Mouse (Mus musculus): ENCODE measurements around the gene Phgr1. TPM values are rescaled to one million over a fixed set of nuclear protein-coding genes. Genes with fewer than 3 reads are reported as not detected.

Gene Phgr1
- total and polyA plus RNA-seq, 2 experiments from 2014 or later, result not detected

DNA sequence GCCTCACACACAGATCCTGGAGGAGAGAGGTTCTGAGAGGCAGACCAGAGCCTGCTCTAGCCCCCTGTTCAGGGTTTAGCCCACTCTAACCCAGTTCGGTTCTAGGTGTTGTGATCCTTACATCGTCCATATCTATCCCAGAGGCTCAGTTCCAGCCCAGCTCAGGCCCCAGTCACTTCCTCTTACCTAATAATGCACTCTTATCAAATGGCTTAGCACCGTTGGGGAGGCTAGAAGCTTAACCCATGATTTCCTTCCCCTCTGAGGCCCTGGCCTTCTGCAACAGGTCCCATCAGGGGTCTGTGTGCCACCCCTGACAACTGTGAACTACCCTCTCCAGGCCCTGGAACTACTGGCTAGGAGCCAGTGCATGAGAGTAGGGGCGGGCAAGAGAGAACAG is 43.4 kb upstream of the Phgr1 start:
- Histone ChIP-seq H3K4me3 (ENCODE audit: low read depth, low read length) (no peak overlapping the region), H3K27ac (ENCODE audit: low read depth, low read length) (no peak overlapping the region), H3K4me2 (ENCODE audit: low read depth, low read length, poor library complexity, severe bottlenecking) (no peak overlapping the region), H3K36me3 (ENCODE audit: insufficient read depth, low read length) (no peaks in the 10 kb centered on the region), H3K9ac (replicated peaks; ENCODE audit: low read length, poor library complexity, severe bottlenecking) (no peak overlapping the region), H3K4me1 (ENCODE audit: insufficient read depth, low read length) (no peaks in the 10 kb centered on the region), H3K9me3 (ENCODE audit: low read length) (no peaks in the 10 kb centered on the region), H3K27me3 (ENCODE audit: insufficient read depth, low read length) (peaks cover 8% of the 10 kb centered on the region)
- ATAC-seq (ENCODE audit: low FRiP score) (no peak), DNase-seq (ENCODE audit: low spot score) (no peak)
- WGBS, result 56% methylated on average over 4 of the region's 4 CpGs
- TF ChIP-seq CTCF (IDR thresholded peaks at IDR 0.05), result no peak

DNA sequence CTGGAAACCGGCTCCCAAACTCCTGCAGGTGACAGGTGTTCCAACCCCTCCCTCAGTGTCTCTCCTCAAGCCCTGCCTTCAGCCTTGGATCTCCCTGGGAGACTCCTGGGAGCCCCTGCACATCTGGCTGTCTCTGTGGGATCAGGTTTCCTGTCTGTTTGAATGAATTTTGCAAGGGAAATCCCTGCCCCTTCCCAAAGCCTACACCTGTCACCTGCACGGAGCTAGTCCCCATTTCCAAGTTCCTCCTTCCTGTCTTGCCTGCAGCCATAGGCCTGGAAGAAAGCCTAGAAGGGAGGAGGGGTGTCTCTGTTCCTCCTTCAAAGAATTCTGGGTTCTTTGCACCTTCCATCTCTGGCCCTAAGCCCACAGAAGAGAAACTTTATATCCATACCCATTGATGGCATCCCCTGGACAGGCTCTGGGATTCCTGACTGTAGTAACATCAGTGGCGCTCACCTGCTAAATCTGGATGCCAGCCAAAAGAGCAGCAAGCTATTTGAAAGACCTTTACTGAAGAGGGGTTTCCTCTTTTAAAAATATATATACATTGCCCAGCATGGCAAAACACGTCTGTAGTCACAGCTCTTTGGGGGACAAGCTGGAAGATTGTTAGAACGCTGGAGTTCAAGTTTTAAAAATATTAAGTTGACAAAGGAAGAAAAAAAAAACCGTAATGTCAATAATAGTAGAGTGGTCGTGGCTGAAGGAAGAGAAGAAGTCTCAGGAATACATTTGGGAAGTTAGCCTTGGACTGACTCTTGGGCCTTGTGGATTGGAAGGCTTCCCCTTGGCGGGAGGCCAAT is 42.5 kb upstream of the Phgr1 start:
- H3K36me3 ChIP-seq (ENCODE audit: insufficient read depth, low read length), result no peaks in the 10 kb centered on the region
- DNase-seq (ENCODE audit: low spot score) (no peak), ATAC-seq (ENCODE audit: low FRiP score) (no peak)
- TF ChIP-seq CTCF (IDR thresholded peaks at IDR 0.05), result no peak
- H3K4me2 ChIP-seq (ENCODE audit: low read depth, low read length, poor library complexity, severe bottlenecking), result no peak overlapping the region
- no peak overlapping the region for H3K4me3 ChIP-seq (ENCODE audit: low read depth, low read length)
- H3K9ac ChIP-seq (replicated peaks; ENCODE audit: low read length, poor library complexity, severe bottlenecking), result no peak overlapping the region
- peaks cover 8% of the 10 kb centered on the region for H3K27me3 ChIP-seq (ENCODE audit: insufficient read depth, low read length)
- WGBS, result 29% methylated on average over 8 of the region's 8 CpGs
- no peaks in the 10 kb centered on the region for H3K9me3 ChIP-seq (ENCODE audit: low read length)
- H3K4me1 ChIP-seq (ENCODE audit: insufficient read depth, low read length), result no peaks in the 10 kb centered on the region
- H3K27ac ChIP-seq (ENCODE audit: low read depth, low read length), result no peak overlapping the region

DNA sequence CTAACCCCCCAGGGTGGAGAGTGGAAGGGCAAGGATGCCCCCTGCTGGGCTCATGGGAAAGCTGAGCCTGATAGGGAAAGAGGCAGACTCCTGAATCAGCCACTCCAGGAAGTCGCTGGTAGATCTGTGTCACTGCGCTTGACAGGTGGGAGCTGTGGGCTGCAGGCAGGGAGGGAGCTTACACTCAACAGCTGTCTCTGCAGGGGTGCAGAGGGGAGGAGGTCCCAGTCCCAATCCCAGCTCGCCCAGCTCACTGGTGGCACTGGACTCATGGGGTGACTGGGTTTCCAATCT is 42.0 kb upstream of the Phgr1 start:
- no peak overlapping the region for H3K27ac ChIP-seq (ENCODE audit: low read depth, low read length)
- peaks cover 8% of the 10 kb centered on the region for H3K27me3 ChIP-seq (ENCODE audit: insufficient read depth, low read length)
- no peaks in the 10 kb centered on the region for H3K4me1 ChIP-seq (ENCODE audit: insufficient read depth, low read length)
- H3K9me3 ChIP-seq (ENCODE audit: low read length), result no peaks in the 10 kb centered on the region
- H3K36me3 ChIP-seq (ENCODE audit: insufficient read depth, low read length), result no peaks in the 10 kb centered on the region
- no peak overlapping the region for H3K4me3 ChIP-seq (ENCODE audit: low read depth, low read length)
- no peak overlapping the region for H3K4me2 ChIP-seq (ENCODE audit: low read depth, low read length, poor library complexity, severe bottlenecking)
- peak; percentile 76 for TF ChIP-seq CTCF (IDR thresholded peaks at IDR 0.05)
- ATAC-seq (ENCODE audit: low FRiP score), result no peak
- no peak overlapping the region for H3K9ac ChIP-seq (replicated peaks; ENCODE audit: low read length, poor library complexity, severe bottlenecking)
- WGBS, result 13% methylated on average over 3 of the region's 3 CpGs
- peak; percentile 54 for DNase-seq (ENCODE audit: low spot score)

DNA sequence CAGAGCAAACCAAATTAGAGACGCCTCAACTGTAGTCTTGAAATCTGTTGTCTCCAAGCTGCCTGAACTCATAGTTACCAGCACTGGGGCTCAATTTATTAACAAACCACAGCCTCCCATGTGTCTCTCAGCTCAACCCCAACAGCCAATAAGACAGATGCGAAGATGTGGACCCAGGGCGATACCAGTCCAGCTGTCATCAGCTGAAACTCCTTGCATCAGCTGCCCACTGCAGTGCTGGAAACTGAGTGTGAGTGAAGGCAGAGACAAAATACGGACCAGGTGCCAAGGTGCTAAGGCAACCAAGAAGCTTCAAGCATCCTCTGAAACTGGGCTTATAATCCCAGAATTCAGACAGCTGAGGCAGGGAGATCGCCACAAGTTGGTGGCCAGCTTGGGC is 40.6 kb upstream of the Phgr1 start:
- WGBS, result 88% methylated on average over 5 of the region's 5 CpGs

DNA sequence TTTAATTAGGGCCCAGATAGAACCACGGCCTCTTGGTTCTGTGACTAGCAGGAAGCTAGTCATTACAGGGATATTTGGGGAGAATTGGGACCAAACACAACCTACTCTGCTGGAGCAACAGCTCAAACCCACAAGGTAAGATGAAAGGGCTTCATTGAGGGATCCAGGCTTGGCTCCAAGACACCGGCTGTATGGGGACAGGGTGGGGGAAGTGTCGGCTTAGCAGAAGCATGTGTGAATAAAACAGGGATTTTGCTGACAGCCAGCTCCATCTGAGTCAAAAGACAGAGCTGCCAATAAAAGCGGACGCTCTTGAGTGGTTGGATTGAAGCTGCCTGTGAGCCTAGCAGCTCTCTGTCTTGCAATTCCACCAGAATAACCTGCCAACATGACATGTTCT is 39.2 kb upstream of the Phgr1 start:
- peaks cover 8% of the 10 kb centered on the region for H3K27me3 ChIP-seq (ENCODE audit: insufficient read depth, low read length)
- H3K27ac ChIP-seq (ENCODE audit: low read depth, low read length), result no peak overlapping the region
- ATAC-seq (ENCODE audit: low FRiP score), result no peak
- WGBS, result 40% methylated on average over 5 of the region's 5 CpGs
- H3K4me2 ChIP-seq (ENCODE audit: low read depth, low read length, poor library complexity, severe bottlenecking), result no peak overlapping the region
- H3K36me3 ChIP-seq (ENCODE audit: insufficient read depth, low read length), result no peaks in the 10 kb centered on the region
- DNase-seq (ENCODE audit: low spot score), result peak; percentile 32
- no peaks in the 10 kb centered on the region for H3K9me3 ChIP-seq (ENCODE audit: low read length)
- no peak for TF ChIP-seq CTCF (IDR thresholded peaks at IDR 0.05)
- no peak overlapping the region for H3K4me3 ChIP-seq (ENCODE audit: low read depth, low read length)
- no peaks in the 10 kb centered on the region for H3K4me1 ChIP-seq (ENCODE audit: insufficient read depth, low read length)
- H3K9ac ChIP-seq (replicated peaks; ENCODE audit: low read length, poor library complexity, severe bottlenecking), result no peak overlapping the region

More for the DNA sequence above, 40.6 kb upstream of the Phgr1 start:
- ATAC-seq (ENCODE audit: low FRiP score) (no peak), DNase-seq (ENCODE audit: low spot score) (no peak)
- Histone ChIP-seq H3K36me3 (ENCODE audit: insufficient read depth, low read length) (no peaks in the 10 kb centered on the region), H3K4me2 (ENCODE audit: low read depth, low read length, poor library complexity, severe bottlenecking) (no peak overlapping the region), H3K27ac (ENCODE audit: low read depth, low read length) (no peak overlapping the region), H3K27me3 (ENCODE audit: insufficient read depth, low read length) (peaks cover 8% of the 10 kb centered on the region), H3K9ac (replicated peaks; ENCODE audit: low read length, poor library complexity, severe bottlenecking) (no peak overlapping the region), H3K4me1 (ENCODE audit: insufficient read depth, low read length) (no peaks in the 10 kb centered on the region), H3K4me3 (ENCODE audit: low read depth, low read length) (no peak overlapping the region), H3K9me3 (ENCODE audit: low read length) (no peaks in the 10 kb centered on the region)
- no peak for TF ChIP-seq CTCF (IDR thresholded peaks at IDR 0.05)

DNA sequence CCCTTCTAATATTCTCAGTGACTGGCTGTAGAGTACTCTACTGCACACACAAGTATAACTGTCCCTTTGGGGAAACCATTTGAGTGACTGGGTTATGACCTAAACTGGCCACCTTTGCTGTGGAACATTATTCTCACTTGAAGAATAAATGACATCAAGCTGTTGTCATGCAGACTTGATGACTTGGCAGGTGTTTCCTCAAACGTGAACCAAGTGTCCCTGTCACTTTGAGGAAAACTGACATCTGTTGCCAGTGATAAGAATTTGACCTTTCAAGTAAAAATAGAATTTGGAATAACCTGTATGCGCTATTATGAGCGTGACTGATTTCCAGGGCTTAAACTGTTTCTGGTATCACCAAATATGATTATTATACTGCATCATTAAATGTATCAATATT is 32.2 kb upstream of the Phgr1 start:
- no peak overlapping the region for H3K27ac ChIP-seq (ENCODE audit: low read depth, low read length)
- H3K4me2 ChIP-seq (ENCODE audit: low read depth, low read length, poor library complexity, severe bottlenecking), result no peak overlapping the region
- H3K4me3 ChIP-seq (ENCODE audit: low read depth, low read length), result no peak overlapping the region
- no peak for DNase-seq (ENCODE audit: low spot score)
- no peaks in the 10 kb centered on the region for H3K36me3 ChIP-seq (ENCODE audit: insufficient read depth, low read length)
- H3K27me3 ChIP-seq (ENCODE audit: insufficient read depth, low read length), result no peaks in the 10 kb centered on the region
- H3K9ac ChIP-seq (replicated peaks; ENCODE audit: low read length, poor library complexity, severe bottlenecking), result no peak overlapping the region
- WGBS, result 75% methylated on average over 3 of the region's 3 CpGs
- no peaks in the 10 kb centered on the region for H3K4me1 ChIP-seq (ENCODE audit: insufficient read depth, low read length)
- no peak for TF ChIP-seq CTCF (IDR thresholded peaks at IDR 0.05)
- no peak for ATAC-seq (ENCODE audit: low FRiP score)
- no peaks in the 10 kb centered on the region for H3K9me3 ChIP-seq (ENCODE audit: low read length)
